In the genomic region with DNA sequence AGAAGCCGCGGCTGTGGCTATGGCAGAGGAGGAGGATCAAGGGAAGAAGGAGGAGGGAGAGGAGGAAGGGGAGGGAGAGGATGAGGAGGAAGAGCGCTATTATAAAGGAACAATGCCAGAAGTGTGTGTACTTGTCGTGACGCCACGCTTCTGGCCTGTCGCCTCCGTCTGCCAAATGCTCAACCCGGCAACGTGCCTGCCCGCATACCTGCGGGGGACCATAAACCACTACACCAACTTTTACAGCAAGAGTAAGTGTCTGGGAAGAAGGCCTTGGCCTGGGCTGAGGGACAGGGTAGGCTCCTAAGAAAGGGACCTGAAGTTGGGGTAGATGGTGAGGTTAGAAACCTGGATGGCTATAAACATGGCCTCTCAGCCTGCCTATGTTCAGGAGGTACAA, we compare ENCODE assay signal across 16 mouse cellular contexts. TPM values are rescaled to one million over a fixed set of nuclear protein-coding genes. Genes with fewer than 3 reads are reported as not detected.
DNase-seq lines count a peak whose midpoint lies in the region; ATAC-seq lines count a peak whose summit lies in the region.
"Had no signal": no experiment of that assay in that cellular context is flagged by ENCODE, and none has a peak within 500 bp of the region (broad histone marks: within the 10 kb centered on the region; RNA-seq: fewer than 3 reads in every experiment).

No protein-coding gene starts in this region.

- DNase-seq in embryonic facial prominence, embryonic 10.5 days (ENCODE audit: low spot score) = no peak
- DNase-seq in brain, adult 2 months (ENCODE audit: low read depth, low spot score) = peak; percentile 40
- DNase-seq in cerebellum, adult 8-10 months = peak; percentile 66
- peak; percentile 69 to 75 for DNase-seq in cerebellum, postnatal 14 days
- DNase-seq: adrenal gland, adult 2 months; adrenal gland, postnatal 25 days; embryo, embryonic 11 days; gastrocnemius, postnatal 25 days had no signal

- H3K27ac ChIP-seq in embryonic facial prominence, embryonic 13.5 days = no peak overlapping the region
- H3K27ac ChIP-seq in embryonic facial prominence, embryonic 10.5 days (replicated peaks) = no peak overlapping the region
- H3K27ac ChIP-seq: embryonic facial prominence, embryonic 12.5 days; forebrain, embryonic 12.5 days; heart, embryonic 10.5 days; hindbrain, embryonic 12.5 days had no signal

- H3K9ac ChIP-seq in embryonic facial prominence, embryonic 13.5 days = peak overlapping the region; percentile 21; the same call in 1 of the 2 replicates
- H3K9ac ChIP-seq: embryonic facial prominence, embryonic 12.5 days; forebrain, embryonic 12.5 days; hindbrain, embryonic 12.5 days had no signal

- H3K4me3 ChIP-seq in embryonic facial prominence, embryonic 13.5 days = no peak overlapping the region
- H3K4me3 ChIP-seq in embryonic facial prominence, embryonic 10.5 days = no peak overlapping the region
- H3K4me3 ChIP-seq: embryonic facial prominence, embryonic 12.5 days; forebrain, embryonic 12.5 days; heart, embryonic 10.5 days; hindbrain, embryonic 12.5 days had no signal

- no peaks in the 10 kb centered on the region for H3K9me3 ChIP-seq in embryonic facial prominence, embryonic 13.5 days
- no peaks in the 10 kb centered on the region for H3K9me3 ChIP-seq in embryonic facial prominence, embryonic 10.5 days
- H3K9me3 ChIP-seq: embryonic facial prominence, embryonic 12.5 days; forebrain, embryonic 12.5 days; heart, embryonic 10.5 days; hindbrain, embryonic 12.5 days had no signal

- H3K27me3 ChIP-seq in embryonic facial prominence, embryonic 13.5 days = no peaks in the 10 kb centered on the region
- H3K27me3 ChIP-seq in embryonic facial prominence, embryonic 10.5 days (replicated peaks; ENCODE audit: low read depth, poor library complexity, severe bottlenecking) = no peaks in the 10 kb centered on the region
- H3K27me3 ChIP-seq: embryonic facial prominence, embryonic 12.5 days; forebrain, embryonic 12.5 days; hindbrain, embryonic 12.5 days had no signal

- 94% methylated on average over 12 of the region's 12 CpGs for WGBS in embryonic facial prominence, embryonic 13.5 days
- 93% methylated on average over 12 of the region's 12 CpGs for WGBS in embryonic facial prominence, embryonic 10.5 days

- no peak for ATAC-seq in embryonic facial prominence, embryonic 13.5 days (ENCODE audit: insufficient number of reproducible peaks, insufficient read depth, low FRiP score, low TSS enrichment, low read depth)
- no peak for ATAC-seq in inflammation-experienced regulatory T-cells, adult 6 months
- ATAC-seq in megakaryocyte-erythroid progenitor cell, adult 5-6 weeks (replicated peaks; ENCODE audit: low FRiP score, low TSS enrichment, poor library complexity, severe bottlenecking) = no peak
- ATAC-seq: forebrain, embryonic 16.5 days had no signal

- H3K4me1 ChIP-seq in embryonic facial prominence, embryonic 13.5 days = no peaks in the 10 kb centered on the region
- H3K4me1 ChIP-seq in embryonic facial prominence, embryonic 10.5 days = no peaks in the 10 kb centered on the region
- H3K4me1 ChIP-seq: embryonic facial prominence, embryonic 12.5 days; forebrain, embryonic 12.5 days; hindbrain, embryonic 12.5 days had no signal

- no peak overlapping the region for H3K4me2 ChIP-seq in embryonic facial prominence, embryonic 13.5 days
- H3K4me2 ChIP-seq: embryonic facial prominence, embryonic 12.5 days; forebrain, embryonic 12.5 days; hindbrain, embryonic 12.5 days had no signal

- peaks cover 90% of the 10 kb centered on the region for H3K36me3 ChIP-seq in embryonic facial prominence, embryonic 13.5 days
- H3K36me3 ChIP-seq in embryonic facial prominence, embryonic 10.5 days (replicated peaks) = peaks cover 100% of the 10 kb centered on the region

RNA-seq across cellular contexts. Expression of a gene that starts 11.8 kb away (rescaled TPM):
- 57.4 and 64.1 TPM in 2 replicates for polyA plus RNA-seq in embryonic facial prominence, embryonic 13.5 days (2015; fragmentation: Nextera tagmentation; extraction: Ambion mirVana)
- polyA plus RNA-seq in embryonic facial prominence, embryonic 10.5 days (2016; fragmentation: Nextera tagmentation; extraction: Ambion mirVana) = 44.3 and 46.9 TPM in 2 replicates
- polyA plus RNA-seq in inflammation-experienced regulatory T-cells, adult 6 months (2017; shearing (Covaris generic)) = 1 to 10 TPM; 1.7 to 4.1 (median 2.5) TPM
- 11.2 and 12.6 TPM in 2 replicates for total RNA-seq in megakaryocyte-erythroid progenitor cell, adult 5-6 weeks (2014; fragmentation: Nextera tagmentation)
- total RNA-seq in megakaryocyte-erythroid progenitor cell, adult 5-6 weeks (2017) = 6.6 and 12.6 TPM in 2 replicates

RNA-seq across cellular contexts. Expression of a gene that starts 12.2 kb away (rescaled TPM):
- polyA plus RNA-seq in embryonic facial prominence, embryonic 13.5 days (2015; fragmentation: Nextera tagmentation; extraction: Ambion mirVana) = 72.3 and 75.6 TPM in 2 replicates
- polyA plus RNA-seq in embryonic facial prominence, embryonic 10.5 days (2016; fragmentation: Nextera tagmentation; extraction: Ambion mirVana) = 61.4 and 68.9 TPM in 2 replicates
- polyA plus RNA-seq in inflammation-experienced regulatory T-cells, adult 6 months (2017; shearing (Covaris generic)) = 10 to 100 TPM; 47.3 to 50.7 (median 47.7) TPM
- total RNA-seq in megakaryocyte-erythroid progenitor cell, adult 5-6 weeks (2014; fragmentation: Nextera tagmentation) = 16.1 and 23.4 TPM in 2 replicates
- 60.4 and 64.8 TPM in 2 replicates for total RNA-seq in megakaryocyte-erythroid progenitor cell, adult 5-6 weeks (2017)

RNA-seq across cellular contexts. Expression of a gene that starts 16.0 kb away (rescaled TPM):
- polyA plus RNA-seq in embryonic facial prominence, embryonic 13.5 days (2015; fragmentation: Nextera tagmentation; extraction: Ambion mirVana) = 92.7 and 95.4 TPM in 2 replicates
- 124 and 142 TPM in 2 replicates for polyA plus RNA-seq in embryonic facial prominence, embryonic 10.5 days (2016; fragmentation: Nextera tagmentation; extraction: Ambion mirVana)
- polyA plus RNA-seq in inflammation-experienced regulatory T-cells, adult 6 months (2017; shearing (Covaris generic)) = 10 to 100 TPM; 59.1 to 81.9 (median 60.2) TPM
- total RNA-seq in megakaryocyte-erythroid progenitor cell, adult 5-6 weeks (2014; fragmentation: Nextera tagmentation) = 74.7 and 190 TPM in 2 replicates
- total RNA-seq in megakaryocyte-erythroid progenitor cell, adult 5-6 weeks (2017) = 82.2 and 97.0 TPM in 2 replicates

RNA-seq across cellular contexts. Expression of a gene that starts 16.2 kb away (rescaled TPM):
- polyA plus RNA-seq in embryonic facial prominence, embryonic 13.5 days (2015; fragmentation: Nextera tagmentation; extraction: Ambion mirVana) = 21.8 and 26.3 TPM in 2 replicates
- 29.0 and 32.0 TPM in 2 replicates for polyA plus RNA-seq in embryonic facial prominence, embryonic 10.5 days (2016; fragmentation: Nextera tagmentation; extraction: Ambion mirVana)
- 10 to 100 TPM in 1 of 3 experiments, 1 to 10 TPM in 2; 7.6 to 10.1 (median 9.1) TPM for polyA plus RNA-seq in inflammation-experienced regulatory T-cells, adult 6 months (2017; shearing (Covaris generic))
- 5.8 and 6.9 TPM in 2 replicates for total RNA-seq in megakaryocyte-erythroid progenitor cell, adult 5-6 weeks (2014; fragmentation: Nextera tagmentation)
- 5.6 and 5.9 TPM in 2 replicates for total RNA-seq in megakaryocyte-erythroid progenitor cell, adult 5-6 weeks (2017)

RNA-seq across cellular contexts. Expression of a gene that starts 16.6 kb away (rescaled TPM):
- polyA plus RNA-seq in embryonic facial prominence, embryonic 13.5 days (2015; fragmentation: Nextera tagmentation; extraction: Ambion mirVana) = 160 and 176 TPM in 2 replicates
- 148 and 156 TPM in 2 replicates for polyA plus RNA-seq in embryonic facial prominence, embryonic 10.5 days (2016; fragmentation: Nextera tagmentation; extraction: Ambion mirVana)
- polyA plus RNA-seq in inflammation-experienced regulatory T-cells, adult 6 months (2017; shearing (Covaris generic)) = 100 to 1,000 TPM; 162 to 181 (median 163) TPM
- total RNA-seq in megakaryocyte-erythroid progenitor cell, adult 5-6 weeks (2014; fragmentation: Nextera tagmentation) = 74.7 and 75.2 TPM in 2 replicates
- total RNA-seq in megakaryocyte-erythroid progenitor cell, adult 5-6 weeks (2017) = 71.6 and 85.7 TPM in 2 replicates
